Mouse (Mus musculus) MEL (cell line): ENCODE measurements around the gene Kremen2. TPM values are rescaled to one million over a fixed set of nuclear protein-coding genes. Genes with fewer than 3 reads are reported as not detected.
A peak's percentile ranks its signal among the peaks of the same experiment; 100 is the strongest.

ENCODE experiments used
- DNase-seq: peaks from one replicate; pipeline ENCODE4 v3.0.0; 2011; ENCODE audit warnings: low read depth, low spot score
- H3K27ac ChIP-seq: 2 replicates; pipeline ENCODE4 v1.5.1; 2012; ENCODE audit warnings: low read depth, mild to moderate bottlenecking, control low read depth, low read length, moderate library complexity; ENCODE audit not compliant: control insufficient read depth
- H3K27me3 ChIP-seq, 2 experiments: fragments of 150-350 bp in 1 of 2; sonication (generic) in 1 of 2; 2 replicates each; pipeline ENCODE4 v1.6.1; 2012; ENCODE audit warnings: low read length in 2 of 2, mild to moderate bottlenecking in 2 of 2, improper control_type of control experiment in 1 of 2, moderate library complexity in 1 of 2; ENCODE audit not compliant: insufficient read depth in 2 of 2, control insufficient read depth in 1 of 2
- H3K36me3 ChIP-seq, 2 experiments: 2 replicates each; pipeline ENCODE4 v1.6.1; 2012 to 2014; ENCODE audit warnings: low read length in 2 of 2, improper control_type of control experiment in 1 of 2, inconsistent platforms in 1 of 2, mild to moderate bottlenecking in 1 of 2; ENCODE audit not compliant: insufficient read depth in 2 of 2, control insufficient read depth in 1 of 2
- H3K4me1 ChIP-seq, 2 experiments: fragments of 150-350 bp in 1 of 2; sonication (generic) in 1 of 2; 2 replicates each; pipeline ENCODE4 v1.6.1; 2012; ENCODE audit warnings: low read length in 2 of 2, improper control_type of control experiment in 1 of 2, mild to moderate bottlenecking in 1 of 2; ENCODE audit not compliant: insufficient read depth in 2 of 2, control insufficient read depth in 1 of 2
- H3K4me3 ChIP-seq, 2 experiments: fragments of 150-350 bp in 1 of 2; sonication (generic) in 1 of 2; 2 replicates each; pipeline ENCODE4 v1.5.1; 2012; ENCODE audit warnings: low read depth in 2 of 2, low read length in 2 of 2, mild to moderate bottlenecking in 2 of 2, moderate library complexity in 2 of 2, control low read depth in 1 of 2, improper control_type of control experiment in 1 of 2; ENCODE audit not compliant: control insufficient read depth in 1 of 2, insufficient read depth in 1 of 2
- H3K79me2 ChIP-seq: 2 replicates; pipeline ENCODE4 v1.6.1; 2012; ENCODE audit warnings: mild to moderate bottlenecking, low read length, moderate library complexity; ENCODE audit not compliant: control insufficient read depth, poor library complexity, insufficient read depth
- H3K9ac ChIP-seq: 2 replicates; pipeline ENCODE4 v1.6.1; 2012; ENCODE audit warnings: low read depth, mild to moderate bottlenecking, control low read depth, low read length, moderate library complexity; ENCODE audit not compliant: control insufficient read depth, poor library complexity, severe bottlenecking
- H3K9me3 ChIP-seq: fragments of 150-350 bp; sonication (generic); replicated peaks from 2 replicates; pipeline ENCODE4 v1.6.1; 2012; ENCODE audit warnings: mild to moderate bottlenecking, low read length, improper control_type of control experiment, moderate library complexity; ENCODE audit not compliant: insufficient read depth
- BHLHE40 ChIP-seq: IDR thresholded peaks from 2 replicates; pipeline ENCODE4 v1.6.1; 2012; ENCODE audit warnings: low read depth, mild to moderate bottlenecking, inconsistent platforms, low read length, improper control_type of control experiment, borderline replicate concordance
- CHD2 ChIP-seq: IDR thresholded peaks from 2 replicates; pipeline ENCODE4 v1.6.1; 2011; ENCODE audit warnings: low read length, improper control_type of control experiment
- E2F4 ChIP-seq: IDR thresholded peaks from 2 replicates; pipeline ENCODE4 v1.6.1; 2011; ENCODE audit warnings: low read depth, low read length, improper control_type of control experiment, borderline replicate concordance
- EP300 ChIP-seq, 2 experiments: IDR thresholded peaks; 2 replicates each; pipeline ENCODE4 v1.6.1; 2011; ENCODE audit warnings: improper control_type of control experiment in 2 of 2, low read length in 2 of 2, low read depth in 1 of 2, mild to moderate bottlenecking in 1 of 2
- ETS1 ChIP-seq: IDR thresholded peaks from 2 replicates; pipeline ENCODE4 v1.6.1; 2012; ENCODE audit warnings: low read depth, mild to moderate bottlenecking, inconsistent platforms, low read length, improper control_type of control experiment, moderate library complexity
- HCFC1 ChIP-seq: IDR thresholded peaks from 2 replicates; pipeline ENCODE4 v1.6.1; 2012; ENCODE audit warnings: low read depth, mild to moderate bottlenecking, inconsistent platforms, low read length, improper control_type of control experiment, moderate library complexity
- KAT2A ChIP-seq: conservative IDR thresholded peaks from 2 replicates; pipeline ENCODE4 v1.6.1; 2012; ENCODE audit warnings: low read depth, low read length, improper control_type of control experiment, inconsistent platforms
- MAFK ChIP-seq: IDR thresholded peaks from 2 replicates; pipeline ENCODE4 v1.6.1; 2011; ENCODE audit warnings: low read depth, mild to moderate bottlenecking, low read length, improper control_type of control experiment, borderline replicate concordance
- MAX ChIP-seq: IDR thresholded peaks from 2 replicates; pipeline ENCODE4 v1.6.1; 2011; ENCODE audit warnings: low read length, improper control_type of control experiment
- MAZ ChIP-seq: IDR thresholded peaks from 2 replicates; pipeline ENCODE4 v1.6.1; 2012; ENCODE audit warnings: low read depth, mild to moderate bottlenecking, inconsistent platforms, low read length, improper control_type of control experiment
- MYB ChIP-seq: IDR thresholded peaks from 2 replicates; pipeline ENCODE4 v1.6.1; 2011; ENCODE audit warnings: mild to moderate bottlenecking, low read depth, low read length, improper control_type of control experiment
- NELFE ChIP-seq: IDR thresholded peaks from 2 replicates; pipeline ENCODE4 v1.6.1; 2011; ENCODE audit warnings: low read depth, low read length, improper control_type of control experiment
- NRF1 ChIP-seq: IDR thresholded peaks from 2 replicates; pipeline ENCODE4 v1.6.1; 2014; ENCODE audit warnings: low read depth, mild to moderate bottlenecking, inconsistent platforms, low read length, improper control_type of control experiment, moderate library complexity; ENCODE audit not compliant: poor library complexity, insufficient read depth, severe bottlenecking
- POLR2A ChIP-seq, 2 experiments: IDR thresholded peaks; 2 replicates each; pipeline ENCODE4 v1.6.1; 2011 to 2012; ENCODE audit warnings: low read length in 2 of 2, mild to moderate bottlenecking in 2 of 2, control low read depth in 1 of 2, improper control_type of control experiment in 1 of 2, low read depth in 1 of 2, moderate library complexity in 1 of 2; ENCODE audit not compliant: control insufficient read depth in 1 of 2, insufficient read depth in 1 of 2, poor library complexity in 1 of 2
- POLR2AphosphoS5 ChIP-seq: IDR thresholded peaks from 2 replicates; pipeline ENCODE4 v1.6.1; 2012; ENCODE audit warnings: low read depth, borderline replicate concordance, mild to moderate bottlenecking, inconsistent platforms, low read length, moderate library complexity, mixed read lengths
- TBP ChIP-seq: IDR thresholded peaks from 2 replicates; pipeline ENCODE4 v1.8.0; 2011; ENCODE audit warnings: low read depth, low read length, improper control_type of control experiment
- USF2 ChIP-seq, 2 experiments: IDR thresholded peaks; 2 replicates each; pipeline ENCODE4 v1.6.1; 2011 to 2012; ENCODE audit warnings: improper control_type of control experiment in 2 of 2, low read length in 2 of 2, borderline replicate concordance in 1 of 2, inconsistent platforms in 1 of 2, low read depth in 1 of 2, mild to moderate bottlenecking in 1 of 2; ENCODE audit not compliant: insufficient read depth in 1 of 2
- ZKSCAN1 ChIP-seq: IDR thresholded peaks from 2 replicates; pipeline ENCODE4 v1.6.1; 2012; ENCODE audit warnings: low read depth, mild to moderate bottlenecking, inconsistent platforms, low read length, improper control_type of control experiment, moderate library complexity
- ZMIZ1 ChIP-seq: IDR thresholded peaks from 2 replicates; pipeline ENCODE4 v1.6.1; 2012; ENCODE audit warnings: low read depth, mild to moderate bottlenecking, inconsistent platforms, low read length, improper control_type of control experiment, moderate library complexity
- polyA plus RNA-seq, 2 experiments: library from polyadenylated mRNA; stranded (reverse) in 1 of 2; unstranded in 1 of 2; fragments of >175 nt in 1 of 2; fragments of >200 nt in 1 of 2; gene quantifications; 2 replicates each; pipeline versions ENCODE4 v1.2.1 to v1.2.4; 2012; ENCODE audit warnings: low replicate concordance in 2 of 2, low read depth in 1 of 2; ENCODE audit not compliant: insufficient read length in 2 of 2, insufficient read depth in 1 of 2, missing spikeins in 1 of 2
- total RNA-seq: library from RNA; depleted of rRNA; stranded (reverse); fragments of 300-350 nt; gene quantifications from 2 replicates; pipeline ENCODE4 v1.2.3, GENCODE M21; 2012

Gene Kremen2
- total and polyA plus RNA-seq, 3 experiments: 0.11 TPM; not detected in 2

GRCm38 (mm10) chr17:23740136-23740584 lies 5.5 kb downstream of the Kremen2 start:
- H3K79me2 ChIP-seq: no peaks in the 10 kb centered on the region; the same call in 1 of the 2 replicates
- no peaks in the 10 kb centered on the region for H3K9me3 ChIP-seq
- H3K4me1 ChIP-seq: peaks cover 0 to 5% of the 10 kb centered on the region in 2 experiments; a peak in 1 of 4 replicates
- H3K27ac ChIP-seq: peak overlapping the region; percentile 53
- H3K27me3 ChIP-seq: no peaks in the 10 kb centered on the region
- peak overlapping the region; percentile 84 for H3K9ac ChIP-seq
- H3K36me3 ChIP-seq: no peaks in the 10 kb centered on the region
- DNase-seq: peak; percentile 92
- peak; percentile 68 for TF ChIP-seq MAX
- peak; percentile 63; the same call in 1 of the 2 replicates for TF ChIP-seq MAZ
- TF ChIP-seq POLR2A (IDR thresholded peaks at IDR 0.05; ENCODE audit: control insufficient read depth in 1 of 2, insufficient read depth in 1 of 2, low read depth in 1 of 2, low read length in 2 of 2, poor library complexity in 1 of 2): peak; percentile 49 to 67; a peak in 2 of 4 replicates
- no peak for TF ChIP-seq ZMIZ1
- TF ChIP-seq TBP: no peak
- TF ChIP-seq E2F4: peak; percentile 86; the same call in 1 of the 2 replicates
- peak; percentile 70 for TF ChIP-seq NRF1
- no peak for TF ChIP-seq BHLHE40
- peak; percentile 45 for TF ChIP-seq NELFE
- TF ChIP-seq, all 39 proteins: peak for 6
- H3K4me3 ChIP-seq: peak overlapping the region; percentile 72 to 76

GRCm38 (mm10) chr17:23739202-23740135 lies 6.2 kb downstream of the Kremen2 start:
- Histone ChIP-seq H3K9me3 (no peaks in the 10 kb centered on the region), H3K36me3 (no peaks in the 10 kb centered on the region; a peak in 1 of 4 replicates), H3K4me1 (peaks cover 0 to 5% of the 10 kb centered on the region in 2 experiments; a peak in 1 of 4 replicates), H3K9ac (peak overlapping the region; percentile 84), H3K79me2 (no peaks in the 10 kb centered on the region; the same call in 1 of the 2 replicates), H3K4me3 (peak overlapping the region; percentile 72 to 76), H3K27me3 (no peaks in the 10 kb centered on the region), H3K27ac (no peak overlapping the region; the same call in 1 of the 2 replicates)
- TF ChIP-seq KAT2A (no peak), HCFC1 (no peak), ZKSCAN1 (no peak), ETS1 (no peak), MAFK (no peak), POLR2AphosphoS5 (no peak), NRF1 (no peak), MYB (no peak), CHD2 (no peak), USF2 (IDR thresholded peaks at IDR 0.05; ENCODE audit: borderline replicate concordance in 1 of 2, insufficient read depth in 1 of 2, low read depth in 1 of 2, low read length in 2 of 2) (no peak), EP300 (IDR thresholded peaks at IDR 0.05; ENCODE audit: low read depth in 1 of 2, low read length in 2 of 2) (no peak)
- TF ChIP-seq, all 39 proteins: peak for 0
- DNase-seq: peak; percentile 46
